Mouse (Mus musculus): ENCODE data around the gene Ybx1.

DNA sequence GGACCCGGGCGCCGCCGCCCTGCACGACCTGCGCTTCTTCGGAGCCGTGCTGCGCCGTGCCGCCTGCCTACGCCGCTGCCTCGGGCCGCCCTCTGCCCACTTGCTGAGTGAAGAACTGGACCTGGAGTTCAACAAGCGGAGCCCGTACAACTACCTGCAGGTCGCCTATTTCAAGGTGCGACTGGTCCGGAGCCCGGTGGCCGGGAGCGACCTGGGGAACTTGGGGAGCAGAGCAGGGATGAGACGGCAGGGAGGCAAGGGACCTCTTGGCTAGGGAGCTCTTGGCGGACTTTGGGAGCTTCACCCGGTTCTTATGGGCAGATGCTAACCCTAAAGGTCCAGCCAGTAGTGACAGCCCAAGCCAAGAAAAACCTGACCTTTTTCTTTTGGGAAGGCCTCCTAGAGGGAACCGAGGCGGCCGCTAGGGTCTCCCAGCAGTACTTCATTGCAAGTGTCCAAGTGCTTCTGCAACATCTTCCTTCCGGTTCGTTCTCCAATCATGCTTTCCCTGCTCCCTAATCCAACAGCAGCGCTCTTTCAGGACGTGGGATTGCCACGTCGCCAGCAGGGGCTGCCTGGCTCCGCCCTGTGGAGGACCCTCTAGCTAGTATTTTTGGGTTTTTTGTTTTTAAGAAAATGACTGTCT lies 61.0 kb downstream of the Ybx1 start:
- TF ChIP-seq POLR2A (IDR thresholded peaks at IDR 0.05; ENCODE audit: insufficient read depth, low read length) (no peak), CTCF (IDR thresholded peaks at IDR 0.05; ENCODE audit: low read depth, low read length) (no peak)

All from ES-Bruce4 (cell line).